Mouse (Mus musculus): ENCODE results near the gene Snx18. TPM values are rescaled to one million over a fixed set of nuclear protein-coding genes. Genes with fewer than 3 reads are reported as not detected.
A peak's percentile ranks its signal among the peaks of the same experiment; 100 is the strongest.

Snx18 gene
- total and polyA plus RNA-seq, 3 experiments: 6.4 to 12.6 (median 9.1) TPM

DNA sequence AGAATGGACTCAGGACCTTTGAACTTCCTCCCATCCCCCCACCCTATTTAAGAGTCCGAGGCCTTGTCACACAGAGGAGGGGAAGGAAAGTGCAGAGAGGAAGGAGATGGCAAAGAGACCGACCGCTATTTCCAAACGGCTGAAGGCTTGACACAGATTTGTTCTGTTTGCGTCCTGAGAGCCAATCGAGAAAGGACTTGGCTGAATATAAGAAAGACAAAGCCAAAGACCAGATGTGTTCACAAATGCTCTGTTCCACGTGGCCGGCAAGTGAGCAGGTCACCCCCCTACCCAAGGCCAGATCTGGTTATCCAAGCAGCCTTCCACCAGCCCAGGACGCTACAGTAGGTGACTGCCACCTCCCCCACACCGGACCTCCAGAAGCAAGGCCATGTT lies 2.8 kb downstream of the Snx18 start (continued):
- TF ChIP-seq MAZ (IDR thresholded peaks at IDR 0.05; ENCODE audit: low read depth, low read length) (0 out of 2 replicates have a peak, but pooled peaks have one; percentile 38), POLR2AphosphoS2 (IDR thresholded peaks at IDR 0.05; ENCODE audit: low read depth, low read length) (no peak), ELF1 (IDR thresholded peaks at IDR 0.05; ENCODE audit: low read depth, low read length) (no peak), USF1 (IDR thresholded peaks at IDR 0.05; ENCODE audit: low read depth, low read length) (no peak), CTCF (conservative IDR thresholded peaks at IDR 0.05 in 1 of 2, IDR thresholded peaks at IDR 0.05 in 1 of 2; ENCODE audit: low read depth in 2 of 2, low read length in 2 of 2) (no peak), NRF1 (IDR thresholded peaks at IDR 0.05; ENCODE audit: low read depth, low read length) (no peak), USF2 (conservative IDR thresholded peaks at IDR 0.05; ENCODE audit: low read depth, low read length) (no peak), MAX (IDR thresholded peaks at IDR 0.05; ENCODE audit: low read length) (0 out of 2 replicates have a peak, but pooled peaks have one; percentile 34), EP300 (IDR thresholded peaks at IDR 0.05; ENCODE audit: low read length) (no peak), E2F4 (IDR thresholded peaks at IDR 0.05; ENCODE audit: insufficient replicate concordance, low read depth, low read length) (no peak), MYC (IDR thresholded peaks at IDR 0.05; ENCODE audit: low read depth, low read length) (peak; percentile 75), CHD2 (IDR thresholded peaks at IDR 0.05; ENCODE audit: low read length) (peak; percentile 71), JUND (conservative IDR thresholded peaks at IDR 0.05; ENCODE audit: low read depth, low read length) (no peak), ZNF384 (IDR thresholded peaks at IDR 0.05; ENCODE audit: low read depth, low read length) (no peak), BHLHE40 (IDR thresholded peaks at IDR 0.05; ENCODE audit: low read depth, low read length) (no peak), SIN3A (IDR thresholded peaks at IDR 0.05; ENCODE audit: low read length) (no peak), SMC3 (IDR thresholded peaks at IDR 0.05; ENCODE audit: low read depth, low read length) (no peak), JUN (IDR thresholded peaks at IDR 0.05; ENCODE audit: insufficient read depth, low read depth, low read length) (no peak), KAT2A (IDR thresholded peaks at IDR 0.05; ENCODE audit: insufficient replicate concordance, low read length) (no peak), TCF12 (IDR thresholded peaks at IDR 0.05; ENCODE audit: low read depth, low read length) (no peak; the same call in 1 of the 2 replicates), ZMIZ1 (IDR thresholded peaks at IDR 0.05; ENCODE audit: low read depth, low read length) (no peak), RAD21 (IDR thresholded peaks at IDR 0.05; ENCODE audit: low read depth, low read length) (no peak)

DNA sequence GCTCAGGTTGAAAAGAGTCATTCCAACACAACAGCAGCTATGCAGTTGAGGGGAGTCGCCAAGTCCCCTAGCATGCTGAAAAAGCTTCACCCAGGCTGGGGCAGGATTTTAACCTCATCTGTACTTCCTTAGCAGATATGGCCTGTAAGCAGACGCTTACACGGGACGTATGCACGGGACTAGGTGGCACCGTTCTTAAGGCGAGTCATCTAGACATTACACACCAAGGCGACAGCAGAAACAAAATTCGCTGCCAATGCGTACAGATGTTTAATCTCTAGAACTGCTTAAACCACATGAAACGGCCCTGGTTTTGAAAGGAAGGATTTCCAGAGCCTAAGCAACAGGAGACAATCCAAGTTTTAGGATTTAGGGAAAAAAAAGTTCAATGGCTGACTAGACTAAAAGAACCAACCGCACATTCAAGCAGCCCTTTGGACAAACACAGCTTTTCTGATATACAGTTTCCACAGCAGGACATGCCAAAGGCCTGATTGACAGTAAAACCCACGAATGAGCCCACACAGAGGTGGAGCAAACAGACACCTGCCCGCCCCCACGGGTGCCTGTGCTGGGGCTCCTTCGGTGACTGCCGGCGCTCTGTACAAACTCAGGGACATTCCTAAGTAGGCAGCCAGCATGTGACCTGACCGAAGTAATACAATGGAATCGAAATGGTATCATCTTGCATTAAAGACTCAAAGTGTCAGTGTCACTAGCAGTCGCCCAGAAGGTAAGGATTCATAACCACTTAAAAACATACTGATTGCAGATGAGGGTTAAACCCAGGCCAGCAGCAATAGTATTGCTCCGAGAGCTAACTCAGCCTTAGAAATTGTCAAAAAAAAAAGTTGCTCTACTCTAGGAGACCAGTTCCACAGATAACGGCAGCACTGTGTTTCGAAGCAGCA lies 3.5 kb downstream of the Snx18 start:
- peaks cover 10% of the 10 kb centered on the region for H3K9me3 ChIP-seq (replicated peaks; ENCODE audit: low read length)
- no peaks in the 10 kb centered on the region for H3K27me3 ChIP-seq (replicated peaks)
- H3K4me3 ChIP-seq (replicated peaks in 1 of 3; ENCODE audit: low read depth in 2 of 3, low read length in 2 of 3, poor library complexity in 1 of 3): peak overlapping the region; percentile 56 to 66 (median 62)
- in situ Hi-C loops (cut with MboI; ENCODE audit: low pct_ligation_motif_present, low pct_unique_long_range_greater_than_20kb, low sequenced_read_pairs): loop anchor here (10.0 kb wide), 1 partner anchor 270 kb away; no protein-coding TSS in a partner anchor
- peaks cover 23% of the 10 kb centered on the region for H3K79me2 ChIP-seq (replicated peaks; ENCODE audit: control insufficient read depth, extremely low read depth, insufficient read depth, poor library complexity, severe bottlenecking)
- DNase-seq (ENCODE audit: extremely low read depth): peak; percentile 92
- peak overlapping the region; percentile 81 for H3K4me2 ChIP-seq (ENCODE audit: insufficient read depth, low read depth, poor library complexity, severe bottlenecking)
- H3K36me3 ChIP-seq (replicated peaks in 1 of 2; ENCODE audit: control insufficient read depth in 1 of 2, insufficient read depth in 1 of 2, low read length in 1 of 2): peaks cover 0 to 27% of the 10 kb centered on the region in 2 experiments
- peak overlapping the region; percentile 30; the same call in 1 of the 2 replicates for H3K27ac ChIP-seq (ENCODE audit: insufficient read depth, low read depth)
- peak overlapping the region; percentile 53 for H3K9ac ChIP-seq (ENCODE audit: insufficient read depth, low read depth)
- peaks cover 27 to 69% of the 10 kb centered on the region in 2 experiments for H3K4me1 ChIP-seq (ENCODE audit: control insufficient read depth in 1 of 2, insufficient read depth in 2 of 2)
- dilution Hi-C loops (cut with MboI; ENCODE audit: extremely low pct_ligation_motif_present, extremely low pct_unique_long_range_greater_than_20kb, low sequenced_read_pairs): no loop called here
- TF ChIP-seq IRF4 (IDR thresholded peaks at IDR 0.05; ENCODE audit: low read depth, low read length) (no peak), EP300 (IDR thresholded peaks at IDR 0.05; ENCODE audit: low read length) (no peak), MXI1 (IDR thresholded peaks at IDR 0.05; ENCODE audit: low read depth, low read length) (no peak), KAT2A (IDR thresholded peaks at IDR 0.05; ENCODE audit: insufficient replicate concordance, low read length) (no peak), TCF12 (IDR thresholded peaks at IDR 0.05; ENCODE audit: low read depth, low read length) (peak; percentile 43; the same call in 1 of the 2 replicates), E2F4 (IDR thresholded peaks at IDR 0.05; ENCODE audit: insufficient replicate concordance, low read depth, low read length) (no peak), POLR2A (IDR thresholded peaks at IDR 0.05; ENCODE audit: low read depth, low read length) (0 out of 2 replicates have a peak, but pooled peaks have one; percentile 11), ZNF384 (IDR thresholded peaks at IDR 0.05; ENCODE audit: low read depth, low read length) (no peak), ZKSCAN1 (IDR thresholded peaks at IDR 0.05; ENCODE audit: borderline replicate concordance, low read depth, low read length) (no peak), MEF2A (IDR thresholded peaks at IDR 0.05; ENCODE audit: borderline replicate concordance, low read depth, low read length) (no peak), USF2 (conservative IDR thresholded peaks at IDR 0.05; ENCODE audit: low read depth, low read length) (no peak), MAFK (IDR thresholded peaks at IDR 0.05; ENCODE audit: insufficient replicate concordance, low read length) (no peak), MAZ (IDR thresholded peaks at IDR 0.05; ENCODE audit: low read depth, low read length) (no peak), RAD21 (IDR thresholded peaks at IDR 0.05; ENCODE audit: low read depth, low read length) (no peak), ZMIZ1 (IDR thresholded peaks at IDR 0.05; ENCODE audit: low read depth, low read length) (no peak), SMC3 (IDR thresholded peaks at IDR 0.05; ENCODE audit: low read depth, low read length) (no peak), JUND (conservative IDR thresholded peaks at IDR 0.05; ENCODE audit: low read depth, low read length) (no peak), UBTF (IDR thresholded peaks at IDR 0.05; ENCODE audit: low read depth, low read length) (no peak), CHD1 (IDR thresholded peaks at IDR 0.05; ENCODE audit: low read depth, low read length) (peak; percentile 24; the same call in 1 of the 2 replicates), NRF1 (IDR thresholded peaks at IDR 0.05; ENCODE audit: low read depth, low read length) (no peak), ELF1 (IDR thresholded peaks at IDR 0.05; ENCODE audit: low read depth, low read length) (0 out of 2 replicates have a peak, but pooled peaks have one; percentile 21), PAX5 (IDR thresholded peaks at IDR 0.05; ENCODE audit: low read length) (no peak), JUN (IDR thresholded peaks at IDR 0.05; ENCODE audit: insufficient read depth, low read depth, low read length) (no peak), SIN3A (IDR thresholded peaks at IDR 0.05; ENCODE audit: low read length) (peak; percentile 69; the same call in 1 of the 2 replicates), ZC3H11A (IDR thresholded peaks at IDR 0.05; ENCODE audit: low read depth, low read length) (no peak)

Data from CH12.LX (cell line).